Comparison of ENCODE assay signal across 26 mouse cellular contexts in genomic region chr11:49778844-49779243, GRCm38 (mm10). TPM values are rescaled to one million over a fixed set of nuclear protein-coding genes. Genes with fewer than 3 reads are reported as not detected.
DNase-seq lines count a peak whose midpoint lies in the region; ATAC-seq and TF ChIP-seq lines count a peak whose summit lies in the region.
"Had no signal": no experiment of that assay in that cellular context is flagged by ENCODE, and none has a peak within 500 bp of the region (broad histone marks: within the 10 kb centered on the region; RNA-seq: fewer than 3 reads in every experiment).

No protein-coding gene starts in this region.

- intact Hi-C loops in gastrocnemius, adult 2 months (cut with DNase I): no loop called here
- intact Hi-C loops in gastrocnemius, postnatal 36 days (cut with DNase I): no loop called here

- peak; percentile 40 for DNase-seq in gastrocnemius, adult 2 months
- no peak for DNase-seq in gastrocnemius, postnatal 36 days
- DNase-seq in hindbrain, postnatal 0 days (ENCODE audit: low spot score): peak; percentile 51
- no peak for DNase-seq in hindbrain, embryonic 11.5 days (ENCODE audit: low spot score)
- peak; percentile 26 for DNase-seq in cerebellum, adult 11 months
- peak; percentile 84 to 91 for DNase-seq in cerebellum, postnatal 10 days
- no peak for DNase-seq in ovary, adult 18-20 months (ENCODE audit: low spot score)
- no peak for DNase-seq in kidney, postnatal 10 days
- DNase-seq: adrenal gland, postnatal 10 days; kidney, adult 9 months; kidney, postnatal 36 days; liver, embryonic 13.5 days; lung, embryonic 14.5 days; midbrain, embryonic 14.5 days; right cerebral cortex, postnatal 14 days; spleen, adult 18-20 months; thymus, postnatal 4 days had no signal

- H3K4me1 ChIP-seq in hindbrain, postnatal 0 days (ENCODE audit: insufficient read depth, low read length): no peaks in the 10 kb centered on the region
- H3K4me1 ChIP-seq in hindbrain, embryonic 11.5 days (replicated peaks; ENCODE audit: control insufficient read depth, insufficient read depth, low read length): no peaks in the 10 kb centered on the region
- H3K4me1 ChIP-seq: forebrain, embryonic 12.5 days; limb, embryonic 13.5 days; neural tube, embryonic 15.5 days had no signal

- H3K27ac ChIP-seq in gastrocnemius, adult 2 months: no peak overlapping the region
- H3K27ac ChIP-seq in hindbrain, postnatal 0 days: no peak overlapping the region
- H3K27ac ChIP-seq in hindbrain, embryonic 11.5 days (ENCODE audit: low read depth, low read length): no peak overlapping the region
- H3K27ac ChIP-seq: embryonic facial prominence, embryonic 10.5 days; forebrain, embryonic 12.5 days; hindbrain, embryonic 10.5 days; limb, embryonic 13.5 days; liver, embryonic 13.5 days; macrophage; neural tube, embryonic 15.5 days had no signal

- no peaks in the 10 kb centered on the region for H3K36me3 ChIP-seq in hindbrain, postnatal 0 days (ENCODE audit: insufficient read depth, low read length)
- no peaks in the 10 kb centered on the region for H3K36me3 ChIP-seq in hindbrain, embryonic 11.5 days (ENCODE audit: control insufficient read depth, insufficient read depth, low read length)
- H3K36me3 ChIP-seq: embryonic facial prominence, embryonic 10.5 days; forebrain, embryonic 12.5 days; hindbrain, embryonic 10.5 days; limb, embryonic 13.5 days; liver, embryonic 13.5 days; neural tube, embryonic 15.5 days had no signal

- TF ChIP-seq CTCF in gastrocnemius, adult 2 months (IDR thresholded peaks at IDR 0.05): no peak
- TF ChIP-seq CTCF in hindbrain, postnatal 0 days (IDR thresholded peaks at IDR 0.05; ENCODE audit: low read depth): no peak

- peak; percentile 66 for ATAC-seq in hindbrain, postnatal 0 days
- ATAC-seq in hindbrain, embryonic 11.5 days (ENCODE audit: low FRiP score): no peak
- ATAC-seq: activated CD4-positive, CD25-positive, alpha-beta regulatory T cell, adult 4 months; CD4-positive, CD25-positive, alpha-beta regulatory T cell, adult 4 months had no signal

- H3K9me3 ChIP-seq in hindbrain, postnatal 0 days (ENCODE audit: low read length): no peaks in the 10 kb centered on the region
- H3K9me3 ChIP-seq in hindbrain, embryonic 11.5 days (ENCODE audit: control insufficient read depth, low read length): no peaks in the 10 kb centered on the region
- H3K9me3 ChIP-seq: embryonic facial prominence, embryonic 10.5 days; forebrain, embryonic 12.5 days; hindbrain, embryonic 10.5 days; limb, embryonic 13.5 days; liver, embryonic 13.5 days; neural tube, embryonic 15.5 days had no signal

- WGBS in hindbrain, postnatal 0 days: 50% methylated on average over 6 of the region's 6 CpGs
- 89% methylated on average over 6 of the region's 6 CpGs for WGBS in hindbrain, embryonic 11.5 days

- no peaks in the 10 kb centered on the region for H3K27me3 ChIP-seq in hindbrain, postnatal 0 days (ENCODE audit: insufficient read depth, low read length)
- no peaks in the 10 kb centered on the region for H3K27me3 ChIP-seq in hindbrain, embryonic 11.5 days (ENCODE audit: control insufficient read depth, insufficient read depth, low read length)
- H3K27me3 ChIP-seq: forebrain, embryonic 12.5 days; limb, embryonic 13.5 days; liver, embryonic 13.5 days; neural tube, embryonic 15.5 days had no signal

- no peak overlapping the region for H3K4me2 ChIP-seq in hindbrain, postnatal 0 days (ENCODE audit: low read depth, low read length)
- no peak overlapping the region for H3K4me2 ChIP-seq in hindbrain, embryonic 11.5 days (replicated peaks; ENCODE audit: low read depth, low read length)
- H3K4me2 ChIP-seq: forebrain, embryonic 12.5 days; limb, embryonic 13.5 days; liver, embryonic 13.5 days; lung, embryonic 14.5 days; neural tube, embryonic 15.5 days had no signal

- no peak overlapping the region for H3K4me3 ChIP-seq in gastrocnemius, adult 2 months
- no peak overlapping the region for H3K4me3 ChIP-seq in hindbrain, postnatal 0 days (ENCODE audit: low read length)
- no peak overlapping the region for H3K4me3 ChIP-seq in hindbrain, embryonic 11.5 days (ENCODE audit: low read depth, low read length)
- H3K4me3 ChIP-seq: embryonic facial prominence, embryonic 10.5 days; forebrain, embryonic 12.5 days; hindbrain, embryonic 10.5 days; limb, embryonic 13.5 days; liver, embryonic 13.5 days; myocyte; neural tube, embryonic 15.5 days had no signal

- H3K9ac ChIP-seq in hindbrain, postnatal 0 days (replicated peaks; ENCODE audit: low read length): no peak overlapping the region
- no peak overlapping the region for H3K9ac ChIP-seq in hindbrain, embryonic 11.5 days (ENCODE audit: low read depth, low read length)
- H3K9ac ChIP-seq: forebrain, embryonic 12.5 days; limb, embryonic 13.5 days; liver, embryonic 13.5 days; lung, embryonic 14.5 days; neural tube, embryonic 15.5 days had no signal

RNA-seq across cellular contexts. Expression of gene Gfpt2, which starts 15.1 kb away (rescaled TPM):
- 10 to 100 TPM in 1 of 2 experiments, 1 to 10 TPM in 1; 7.5 to 11.1 TPM for total RNA-seq in gastrocnemius, adult 2 months (2021)
- total RNA-seq in gastrocnemius, postnatal 36 days (2021): 1 to 10 TPM; 5.7 to 6.2 TPM
- total RNA-seq in hindbrain, postnatal 0 days (2014; rRNA removed): 2.5 and 3.8 TPM in 2 replicates
- polyA plus RNA-seq in hindbrain, postnatal 0 days (2015; fragmentation: Nextera tagmentation; extraction: Ambion mirVana): 5.0 and 5.4 TPM in 2 replicates
- 13.0 and 14.5 TPM in 2 replicates for polyA plus RNA-seq in hindbrain, embryonic 11.5 days (2014; fragmentation: Nextera tagmentation; extraction: Ambion mirVana)
- polyA plus RNA-seq: macrophage had no signal

Comparison
In these comparisons a context has a peak if more than half of its experiments do, and no peak if none do; other contexts are left out.
1. DNase-seq: peak in gastrocnemius, adult 2 months (single experiment), hindbrain, postnatal 0 days (single experiment), cerebellum, adult 11 months (single experiment) and cerebellum, postnatal 10 days (2 of 2); none in gastrocnemius, postnatal 36 days (0 of 2), hindbrain, embryonic 11.5 days (single experiment), ovary, adult 18-20 months (single experiment) and kidney, postnatal 10 days (single experiment).